Mouse (Mus musculus) MEL (cell line): Measurements from ENCODE around the gene Mmp15.

Source experiments
- CTCF ChIP-seq, 3 experiments: IDR thresholded peaks in 2 of 3; conservative IDR thresholded peaks in 1 of 3; 2 replicates each; pipeline ENCODE4 v1.5.1; 2011 to 2012; ENCODE audit warnings: low read length in 3 of 3, low read depth in 2 of 3, mild to moderate bottlenecking in 2 of 3, improper control_type of control experiment in 1 of 3, inconsistent platforms in 1 of 3, mixed read lengths in 1 of 3, moderate library complexity in 1 of 3; ENCODE audit not compliant: control insufficient read depth in 1 of 3, insufficient read depth in 1 of 3, poor library complexity in 1 of 3, severe bottlenecking in 1 of 3
- EP300 ChIP-seq, 2 experiments: IDR thresholded peaks; 2 replicates each; pipeline ENCODE4 v1.6.1; 2011; ENCODE audit warnings: improper control_type of control experiment in 2 of 2, low read length in 2 of 2, low read depth in 1 of 2, mild to moderate bottlenecking in 1 of 2
- GATA1 ChIP-seq: IDR thresholded peaks from 2 replicates; pipeline ENCODE4 v1.6.1; 2011; ENCODE audit warnings: low read depth, low read length, improper control_type of control experiment
- HCFC1 ChIP-seq: IDR thresholded peaks from 2 replicates; pipeline ENCODE4 v1.6.1; 2012; ENCODE audit warnings: low read depth, mild to moderate bottlenecking, inconsistent platforms, low read length, improper control_type of control experiment, moderate library complexity
- MAX ChIP-seq: IDR thresholded peaks from 2 replicates; pipeline ENCODE4 v1.6.1; 2011; ENCODE audit warnings: low read length, improper control_type of control experiment
- POLR2A ChIP-seq, 2 experiments: IDR thresholded peaks; 2 replicates each; pipeline ENCODE4 v1.6.1; 2011 to 2012; ENCODE audit warnings: low read length in 2 of 2, mild to moderate bottlenecking in 2 of 2, control low read depth in 1 of 2, improper control_type of control experiment in 1 of 2, low read depth in 1 of 2, moderate library complexity in 1 of 2; ENCODE audit not compliant: control insufficient read depth in 1 of 2, insufficient read depth in 1 of 2, poor library complexity in 1 of 2
- POLR2AphosphoS5 ChIP-seq: IDR thresholded peaks from 2 replicates; pipeline ENCODE4 v1.6.1; 2012; ENCODE audit warnings: low read depth, borderline replicate concordance, mild to moderate bottlenecking, inconsistent platforms, low read length, moderate library complexity, mixed read lengths
- UBTF ChIP-seq: IDR thresholded peaks from 2 replicates; pipeline ENCODE4 v1.6.1; 2012; ENCODE audit warnings: low read depth, mild to moderate bottlenecking, inconsistent platforms, low read length, improper control_type of control experiment, moderate library complexity, borderline replicate concordance; ENCODE audit not compliant: insufficient read depth
- USF2 ChIP-seq, 2 experiments: IDR thresholded peaks; 2 replicates each; pipeline ENCODE4 v1.6.1; 2011 to 2012; ENCODE audit warnings: improper control_type of control experiment in 2 of 2, low read length in 2 of 2, borderline replicate concordance in 1 of 2, inconsistent platforms in 1 of 2, low read depth in 1 of 2, mild to moderate bottlenecking in 1 of 2; ENCODE audit not compliant: insufficient read depth in 1 of 2

GRCm38 (mm10) chr8:95381595-95381994 lies 29.5 kb downstream of the Mmp15 start:
- TF ChIP-seq POLR2AphosphoS5 = no peak
- no peak for TF ChIP-seq GATA1
- TF ChIP-seq USF2 (IDR thresholded peaks at IDR 0.05; ENCODE audit: borderline replicate concordance in 1 of 2, insufficient read depth in 1 of 2, low read depth in 1 of 2, low read length in 2 of 2) = no peak
- TF ChIP-seq CTCF (IDR thresholded peaks at IDR 0.05 in 2 of 3, conservative IDR thresholded peaks at IDR 0.05 in 1 of 3; ENCODE audit: control insufficient read depth in 1 of 3, insufficient read depth in 1 of 3, low read depth in 2 of 3, low read length in 3 of 3, poor library complexity in 1 of 3, severe bottlenecking in 1 of 3) = no peak
- TF ChIP-seq HCFC1 = no peak
- no peak for TF ChIP-seq UBTF
- no peak for TF ChIP-seq POLR2A (IDR thresholded peaks at IDR 0.05; ENCODE audit: control insufficient read depth in 1 of 2, insufficient read depth in 1 of 2, low read depth in 1 of 2, low read length in 2 of 2, poor library complexity in 1 of 2)
- TF ChIP-seq EP300 (IDR thresholded peaks at IDR 0.05; ENCODE audit: low read depth in 1 of 2, low read length in 2 of 2) = no peak
- TF ChIP-seq MAX = no peak
